Mouse (Mus musculus): ENCODE results near the gene Mphosph9.

GRCm38 (mm10) chr5:124247296-124247695, 80.5 kb downstream of the Mphosph9 start:
- TF ChIP-seq GATA1 (IDR thresholded peaks at IDR 0.05; ENCODE audit: low read length) (no peak), TAL1 (IDR thresholded peaks at IDR 0.05; ENCODE audit: low read length) (no peak)
